Mouse (Mus musculus) gastrocnemius, postnatal 10 days (tissue): Measurements from ENCODE around the gene Ms4a18. TPM values are rescaled to one million over a fixed set of nuclear protein-coding genes. Genes with fewer than 3 reads are reported as not detected.

Experiments
- total RNA-seq, 2 experiments: library from RNA; stranded (reverse); gene quantifications; 2 replicates each; pipeline ENCODE4 v1.2.3; 2021

The Ms4a18 gene
- total RNA-seq, 2 experiments from 2014 or later, result not detected

Other genes starting within 250 kb of the Ms4a18 start
- under 1 TPM in 1 of 2 experiments, not detected in 1; 0.26 TPM for gene Cd6, start 188.0 kb downstream of the Ms4a18 start, total RNA-seq
- 1 to 10 TPM in 1 of 2 experiments, under 1 TPM in 1; 0.75 to 1.6 TPM for gene Slc15a3, start 178.3 kb downstream of the Ms4a18 start, total RNA-seq
- gene Tmem132a, start 148.1 kb downstream of the Ms4a18 start, total RNA-seq, result 10 to 100 TPM; 26.9 to 29.9 TPM
- 100 to 1,000 TPM; 208 to 212 TPM for gene Tmem109, start 136.0 kb downstream of the Ms4a18 start, total RNA-seq
- 100 to 1,000 TPM; 264 to 270 TPM for gene Prpf19, start 122.8 kb downstream of the Ms4a18 start, total RNA-seq
- under 1 TPM in 1 of 2 experiments, not detected in 1; 0.23 TPM for gene Zp1, start 97.4 kb downstream of the Ms4a18 start, total RNA-seq
- under 1 TPM in 1 of 2 experiments, not detected in 1; 0.14 TPM for gene Ptgdr2, start 80.9 kb downstream of the Ms4a18 start, total RNA-seq
- gene Ccdc86, start 68.8 kb downstream of the Ms4a18 start, total RNA-seq, result 10 to 100 TPM; 26.9 to 27.3 TPM
- not detected for gene Ms4a10, start 43.4 kb downstream of the Ms4a18 start, total RNA-seq
- not detected for gene Ms4a15, start 24.8 kb downstream of the Ms4a18 start, total RNA-seq
- 1 to 10 TPM in 1 of 2 experiments, under 1 TPM in 1; 0.73 to 1.1 TPM for gene Ms4a8a, start 63.1 kb upstream of the Ms4a18 start, total RNA-seq
- gene 1700017D01Rik, start 112.8 kb upstream of the Ms4a18 start, total RNA-seq, result under 1 TPM; 0.19 to 0.29 TPM
- gene 1700025F22Rik, start 147.3 kb upstream of the Ms4a18 start, total RNA-seq, result not detected
- not detected for gene Ms4a13, start 178.7 kb upstream of the Ms4a18 start, total RNA-seq
- not detected for gene Ms4a12, start 214.4 kb upstream of the Ms4a18 start, total RNA-seq
- under 1 TPM; 0.12 to 0.56 TPM for gene Ms4a1, start 248.2 kb upstream of the Ms4a18 start, total RNA-seq